Comparison of ENCODE assay signal across 8 mouse cellular contexts in genomic region chr5:124112531-124112930, GRCm38 (mm10). TPM values are rescaled to one million over a fixed set of nuclear protein-coding genes. Genes with fewer than 3 reads are reported as not detected.
DNase-seq lines count a peak whose midpoint lies in the region; ATAC-seq and TF ChIP-seq lines count a peak whose summit lies in the region.

No protein-coding gene starts in this region.

- H3K27ac ChIP-seq in embryonic fibroblast, embryonic 13.5 days (ENCODE audit: insufficient read depth, low read length): peak overlapping the region; percentile 28; the same call in 1 of the 2 replicates
- peak overlapping the region; percentile 86 for H3K27ac ChIP-seq in kidney, postnatal 0 days

- no peaks in the 10 kb centered on the region for H3K27me3 ChIP-seq in C2C12 (ENCODE audit: control insufficient read depth, insufficient read depth, insufficient read length)
- no peaks in the 10 kb centered on the region for H3K27me3 ChIP-seq in kidney, postnatal 0 days (ENCODE audit: insufficient read depth, low read length)

- H3K79me3 ChIP-seq in C2C12 (ENCODE audit: low read depth): peaks cover 10% of the 10 kb centered on the region

- H3K9ac ChIP-seq in kidney, postnatal 0 days (ENCODE audit: low read depth, low read length): peak overlapping the region; percentile 76

- peaks cover 6% of the 10 kb centered on the region for H3K4me1 ChIP-seq in embryonic fibroblast, embryonic 13.5 days (ENCODE audit: control insufficient read depth, insufficient read depth, low read length)
- H3K4me1 ChIP-seq in kidney, postnatal 0 days (replicated peaks; ENCODE audit: insufficient read depth, low read length): peaks cover 14% of the 10 kb centered on the region; the same call in 1 of the 2 replicates

- peaks cover 17% of the 10 kb centered on the region for H3K79me2 ChIP-seq in C2C12 (ENCODE audit: control insufficient read depth, insufficient read depth)

- peak; percentile 74 for DNase-seq in adrenal gland, postnatal 14 days
- no peak for DNase-seq in adrenal gland, adult 2 months
- peak; percentile 30 for DNase-seq in kidney, postnatal 0 days (ENCODE audit: low spot score)
- no peak for DNase-seq in frontal cortex, postnatal 36 days (ENCODE audit: low spot score in 2 of 2)
- DNase-seq in gastrocnemius, postnatal 25 days: no peak

- no peaks in the 10 kb centered on the region for H3K9me3 ChIP-seq in kidney, postnatal 0 days (replicated peaks; ENCODE audit: low read length)

- peak; percentile 11; the same call in 1 of the 2 replicates for ATAC-seq in kidney, postnatal 0 days (replicated peaks; ENCODE audit: low FRiP score, low read depth)
- ATAC-seq in megakaryocyte progenitor cell, adult 5-6 weeks (replicated peaks; ENCODE audit: poor library complexity): peak; percentile 3; the same call in 1 of the 2 replicates

- peaks cover 4% of the 10 kb centered on the region for H3K36me3 ChIP-seq in C2C12 (ENCODE audit: control insufficient read depth, insufficient read depth)
- H3K36me3 ChIP-seq in kidney, postnatal 0 days (ENCODE audit: insufficient read depth, low read length): no peaks in the 10 kb centered on the region

- peak overlapping the region; percentile 76 for H3K4me3 ChIP-seq in C2C12 (ENCODE audit: insufficient read depth, poor library complexity, severe bottlenecking)
- H3K4me3 ChIP-seq in embryonic fibroblast, embryonic 13.5 days (ENCODE audit: insufficient read depth, low read length): peak overlapping the region; percentile 85
- H3K4me3 ChIP-seq in kidney, postnatal 0 days (replicated peaks; ENCODE audit: low read depth, low read length): peak overlapping the region; percentile 71

- no peak for TF ChIP-seq CTCF in C2C12 (IDR thresholded peaks at IDR 0.05; ENCODE audit: control insufficient read depth, insufficient read depth, insufficient read length)
- no peak for TF ChIP-seq CTCF in embryonic fibroblast, embryonic 13.5 days (IDR thresholded peaks at IDR 0.05; ENCODE audit: borderline replicate concordance, insufficient read depth, low read length)
- TF ChIP-seq CTCF in kidney, postnatal 0 days (IDR thresholded peaks at IDR 0.05; ENCODE audit: low read depth): no peak

- H3ac ChIP-seq in C2C12 (ENCODE audit: control insufficient read depth, insufficient read length, low read depth): peak overlapping the region; percentile 75

- TF ChIP-seq POLR2A in embryonic fibroblast, embryonic 13.5 days (IDR thresholded peaks at IDR 0.05; ENCODE audit: low read depth, low read length): no peak

- peak overlapping the region; percentile 91 for H3K4me2 ChIP-seq in kidney, postnatal 0 days (ENCODE audit: low read length)

- 2% methylated on average over 18 of the region's 18 CpGs for WGBS in kidney, postnatal 0 days

TF ChIP-seq in C2C12, 6 proteins besides CTCF, POLR2A, EP300 and RAD21:
- TF ChIP-seq MYOG (IDR thresholded peaks at IDR 0.05; ENCODE audit: control insufficient read depth, extremely low read depth, insufficient read length) (no peak), CEBPB (IDR thresholded peaks at IDR 0.05; ENCODE audit: low read depth) (no peak), MAX (IDR thresholded peaks at IDR 0.05) (no peak)

RNA-seq across cellular contexts. Expression of gene Ogfod2, which starts 0.4 kb away (rescaled TPM):
- 35.8 and 37.1 TPM in 2 replicates for total RNA-seq in adrenal gland, postnatal 14 days (2021)
- 10 to 100 TPM; 28.9 to 49.2 TPM for total RNA-seq in adrenal gland, adult 2 months (2021)
- 177 and 230 TPM in 2 replicates for polyA plus RNA-seq in adrenal gland, adult 2 months (2012; rRNA removed)
- polyA plus RNA-seq in C2C12 (2012; fragmentation: generic; extraction: Trizol): 10.7 TPM
- 9.6 and 12.8 TPM in 2 replicates for polyA plus RNA-seq in embryonic fibroblast, embryonic 13.5 days (2011; ENCODE audit: insufficient read length, low read depth, missing spikeins)
- 30.3 and 31.6 TPM in 2 replicates for polyA plus RNA-seq in kidney, postnatal 0 days (2015; fragmentation: Nextera tagmentation; extraction: Ambion mirVana)
- 2.9 and 3.7 TPM in 2 replicates for total RNA-seq in megakaryocyte progenitor cell, adult 5-6 weeks (2015)
- total RNA-seq in megakaryocyte progenitor cell, adult 5-6 weeks (2017): 11.9 and 13.3 TPM in 2 replicates
- total RNA-seq in gastrocnemius, postnatal 25 days (2021): 10 to 100 TPM; 10.0 to 10.4 TPM

RNA-seq across cellular contexts. Expression of gene Arl6ip4, which starts 3.4 kb away (rescaled TPM):
- 48.5 and 64.0 TPM in 2 replicates for total RNA-seq in adrenal gland, postnatal 14 days (2021)
- total RNA-seq in adrenal gland, adult 2 months (2021): 10 to 100 TPM; 40.0 to 56.3 TPM
- 18.8 and 28.8 TPM in 2 replicates for polyA plus RNA-seq in adrenal gland, adult 2 months (2012; rRNA removed)
- polyA plus RNA-seq in C2C12 (2012; fragmentation: generic; extraction: Trizol): 79.6 TPM
- 46.4 and 57.0 TPM in 2 replicates for polyA plus RNA-seq in embryonic fibroblast, embryonic 13.5 days (2011; ENCODE audit: insufficient read length, low read depth, missing spikeins)
- polyA plus RNA-seq in kidney, postnatal 0 days (2015; fragmentation: Nextera tagmentation; extraction: Ambion mirVana): 103 TPM in 2 replicates
- total RNA-seq in megakaryocyte progenitor cell, adult 5-6 weeks (2015): 70.6 and 80.7 TPM in 2 replicates
- total RNA-seq in megakaryocyte progenitor cell, adult 5-6 weeks (2017): 114 and 139 TPM in 2 replicates
- 10 to 100 TPM; 36.0 to 40.9 TPM for total RNA-seq in gastrocnemius, postnatal 25 days (2021)

RNA-seq across cellular contexts. Expression of gene Abcb9, which starts 16.9 kb away (rescaled TPM):
- 10.5 and 10.6 TPM in 2 replicates for total RNA-seq in adrenal gland, postnatal 14 days (2021)
- 10 to 100 TPM in 1 of 2 experiments, 1 to 10 TPM in 1; 9.9 to 16.0 TPM for total RNA-seq in adrenal gland, adult 2 months (2021)
- polyA plus RNA-seq in adrenal gland, adult 2 months (2012; rRNA removed): 14.8 and 15.4 TPM in 2 replicates
- 0.46 TPM for polyA plus RNA-seq in C2C12 (2012; fragmentation: generic; extraction: Trizol)
- 2.6 and 3.8 TPM in 2 replicates for polyA plus RNA-seq in embryonic fibroblast, embryonic 13.5 days (2011; ENCODE audit: insufficient read length, low read depth, missing spikeins)
- polyA plus RNA-seq in kidney, postnatal 0 days (2015; fragmentation: Nextera tagmentation; extraction: Ambion mirVana): 3.3 TPM in 2 replicates
- 0.35 and 0.54 TPM in 2 replicates for total RNA-seq in megakaryocyte progenitor cell, adult 5-6 weeks (2015)
- 0.25 and 0.61 TPM in 2 replicates for total RNA-seq in megakaryocyte progenitor cell, adult 5-6 weeks (2017)
- total RNA-seq in gastrocnemius, postnatal 25 days (2021): 1 to 10 TPM; 7.9 to 9.5 TPM

Comparison
In these comparisons a context has a peak if more than half of its experiments do, and no peak if none do; other contexts are left out.
1. DNase-seq: peak in adrenal gland, postnatal 14 days (single experiment) and kidney, postnatal 0 days (single experiment); none in adrenal gland, adult 2 months (single experiment), frontal cortex, postnatal 36 days (0 of 2) and gastrocnemius, postnatal 25 days (single experiment).
2. Peak in every context shown above with its lines, with median percentiles within 50 percentile points of each other: H3K4me3 ChIP-seq.